Mouse (Mus musculus): ENCODE measurements at regions not wholly inside any gene's neighbourhood (a gene's known extent, or its start where the extent isn't known, plus 50 kb on each side); places are given as distances from the start of the nearest gene placed in this dataset.

DNA sequence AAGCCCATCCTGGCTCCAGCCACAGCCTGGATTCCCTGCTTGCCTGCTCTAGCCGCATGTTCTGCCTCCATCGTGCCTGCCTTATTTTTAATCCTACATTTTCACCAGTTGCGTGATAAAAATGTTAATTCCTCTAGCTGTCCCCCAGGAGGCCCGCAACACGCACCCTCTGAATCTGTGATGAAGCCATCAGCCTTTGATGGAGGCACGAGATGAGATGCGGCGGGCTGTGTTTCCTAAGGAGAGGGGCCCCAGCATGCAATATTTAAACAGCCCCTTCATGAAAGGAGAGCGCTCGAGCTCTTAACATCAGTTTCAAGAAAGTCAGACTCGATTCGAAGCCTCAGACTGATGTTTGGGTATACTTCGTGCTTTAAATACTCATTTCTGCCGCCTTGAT is 76.3 kb downstream of the Nptx2 start:
- no peaks in the 10 kb centered on the region for H3K4me1 ChIP-seq
- H3K4me2 ChIP-seq (replicated peaks), result no peak overlapping the region
- H3K36me3 ChIP-seq, result no peaks in the 10 kb centered on the region
- WGBS, result 82% methylated on average over 14 of the region's 14 CpGs
- ATAC-seq (ENCODE audit: low FRiP score, low read depth), result no peak
- no peak overlapping the region for H3K27ac ChIP-seq
- H3K4me3 ChIP-seq, result no peak overlapping the region
- no peak overlapping the region for H3K9ac ChIP-seq
- 0 out of 2 replicates have a peak, but pooled peaks cover 11% of the 10 kb centered on the region for H3K9me3 ChIP-seq
- H3K27me3 ChIP-seq (replicated peaks), result no peaks in the 10 kb centered on the region

DNA sequence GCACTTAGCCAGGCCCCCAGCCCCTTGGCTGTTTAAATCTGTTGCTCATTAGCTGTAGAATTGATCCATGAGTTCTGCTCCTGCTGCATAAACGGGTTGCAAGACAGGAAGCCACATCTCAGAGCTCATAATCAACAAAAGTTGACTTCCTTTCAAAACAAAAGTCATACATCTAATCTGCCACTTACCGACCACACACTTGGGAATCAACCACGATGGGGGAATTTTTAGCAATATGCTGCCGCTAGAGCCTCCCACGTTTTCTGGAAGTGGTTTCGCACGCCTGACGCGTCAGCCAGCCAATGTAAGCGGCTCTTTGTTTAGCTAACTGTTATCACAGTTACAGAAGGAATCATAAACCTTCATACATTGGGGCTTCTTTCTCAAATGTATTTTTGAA is 77.7 kb downstream of the Nptx2 start:
- H3K4me3 ChIP-seq, result no peak overlapping the region
- no peaks in the 10 kb centered on the region for H3K4me1 ChIP-seq
- no peak overlapping the region for H3K9ac ChIP-seq
- no peak overlapping the region for H3K27ac ChIP-seq
- H3K9me3 ChIP-seq, result 0 out of 2 replicates have a peak, but pooled peaks cover 11% of the 10 kb centered on the region
- 84% methylated on average over 10 of the region's 10 CpGs for WGBS
- no peaks in the 10 kb centered on the region for H3K27me3 ChIP-seq (replicated peaks)
- no peaks in the 10 kb centered on the region for H3K36me3 ChIP-seq
- H3K4me2 ChIP-seq (replicated peaks), result no peak overlapping the region
- ATAC-seq (ENCODE audit: low FRiP score, low read depth), result no peak

DNA sequence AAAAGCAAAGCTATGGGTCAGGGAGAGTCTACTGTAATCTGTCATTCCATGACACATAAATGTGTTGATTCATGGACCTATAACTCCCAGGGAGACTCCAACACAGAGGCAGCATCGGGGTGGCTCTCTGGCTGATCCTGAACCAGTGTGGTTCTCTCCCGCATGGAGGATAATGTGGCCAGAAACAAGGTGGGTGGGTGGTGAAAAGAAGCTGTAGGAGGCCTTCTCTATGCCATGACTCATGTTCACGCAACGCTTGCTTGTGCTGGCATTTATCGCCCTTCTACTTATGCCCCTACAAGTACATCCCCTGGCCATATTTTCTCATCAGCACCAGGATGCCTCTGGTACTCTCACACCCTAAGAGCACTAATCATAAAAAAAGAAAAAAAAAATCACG is 86.6 kb downstream of the Nptx2 start:
- WGBS, result 83% methylated on average over 6 of the region's 6 CpGs
- no peaks in the 10 kb centered on the region for H3K27me3 ChIP-seq (replicated peaks)
- ATAC-seq (ENCODE audit: low FRiP score, low read depth), result no peak
- no peak overlapping the region for H3K4me2 ChIP-seq (replicated peaks)
- no peak overlapping the region for H3K4me3 ChIP-seq
- H3K9ac ChIP-seq, result no peak overlapping the region
- H3K9me3 ChIP-seq, result no peaks in the 10 kb centered on the region
- H3K4me1 ChIP-seq, result no peaks in the 10 kb centered on the region
- H3K36me3 ChIP-seq, result no peaks in the 10 kb centered on the region
- H3K27ac ChIP-seq, result no peak overlapping the region

DNA sequence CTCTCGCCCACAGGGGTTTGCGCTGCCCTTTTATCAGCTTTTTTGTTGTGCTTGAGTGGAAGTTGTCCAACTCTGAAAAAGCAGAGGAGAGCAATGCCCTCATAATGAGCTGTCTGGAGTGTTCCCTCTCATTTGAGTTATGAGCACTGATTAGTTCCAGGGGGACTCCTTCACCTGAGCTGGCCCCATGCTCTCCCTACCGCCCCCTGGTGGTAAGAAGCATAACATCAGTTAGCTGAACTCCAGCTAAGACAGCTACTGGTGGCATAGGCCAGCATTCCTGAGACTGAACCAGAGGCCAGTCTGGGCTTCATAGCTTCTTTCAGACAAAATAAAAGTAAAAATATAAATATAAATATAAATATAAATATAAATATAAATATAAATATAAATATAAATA is 92.9 kb downstream of the Nptx2 start:
- 64% methylated on average over 3 of the region's 3 CpGs for WGBS
- no peak for ATAC-seq (ENCODE audit: low FRiP score, low read depth)
- H3K27me3 ChIP-seq (replicated peaks), result no peaks in the 10 kb centered on the region
- no peak overlapping the region for H3K4me2 ChIP-seq (replicated peaks)
- H3K9ac ChIP-seq, result no peak overlapping the region
- no peaks in the 10 kb centered on the region for H3K4me1 ChIP-seq
- H3K4me3 ChIP-seq, result no peak overlapping the region
- no peak overlapping the region for H3K27ac ChIP-seq
- no peaks in the 10 kb centered on the region for H3K36me3 ChIP-seq
- no peaks in the 10 kb centered on the region for H3K9me3 ChIP-seq

DNA sequence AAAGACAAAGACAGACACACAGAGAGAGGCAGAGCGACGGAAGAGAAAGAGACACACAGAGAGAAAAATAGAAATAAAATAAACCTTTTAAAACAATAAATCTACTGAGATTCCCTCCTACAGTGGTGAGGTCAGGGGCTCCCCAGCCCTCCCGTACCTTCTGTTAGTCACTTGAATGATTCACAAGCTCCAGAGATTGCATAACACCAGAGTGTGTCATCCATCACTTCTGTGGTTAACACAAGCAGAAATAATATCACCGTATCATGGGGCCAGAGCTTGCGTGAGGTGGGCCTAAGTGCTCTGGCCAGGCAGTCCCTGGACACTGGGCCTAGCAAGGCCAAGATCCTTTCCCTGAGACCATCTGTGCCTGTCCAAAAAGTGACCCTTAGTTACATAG is 93.9 kb downstream of the Nptx2 start:
- H3K36me3 ChIP-seq, result no peaks in the 10 kb centered on the region
- no peak for ATAC-seq (ENCODE audit: low FRiP score, low read depth)
- no peak overlapping the region for H3K4me3 ChIP-seq
- WGBS, result 85% methylated on average over 5 of the region's 5 CpGs
- no peaks in the 10 kb centered on the region for H3K9me3 ChIP-seq
- no peaks in the 10 kb centered on the region for H3K4me1 ChIP-seq
- H3K4me2 ChIP-seq (replicated peaks), result no peak overlapping the region
- no peak overlapping the region for H3K27ac ChIP-seq
- H3K9ac ChIP-seq, result no peak overlapping the region
- no peaks in the 10 kb centered on the region for H3K27me3 ChIP-seq (replicated peaks)

DNA sequence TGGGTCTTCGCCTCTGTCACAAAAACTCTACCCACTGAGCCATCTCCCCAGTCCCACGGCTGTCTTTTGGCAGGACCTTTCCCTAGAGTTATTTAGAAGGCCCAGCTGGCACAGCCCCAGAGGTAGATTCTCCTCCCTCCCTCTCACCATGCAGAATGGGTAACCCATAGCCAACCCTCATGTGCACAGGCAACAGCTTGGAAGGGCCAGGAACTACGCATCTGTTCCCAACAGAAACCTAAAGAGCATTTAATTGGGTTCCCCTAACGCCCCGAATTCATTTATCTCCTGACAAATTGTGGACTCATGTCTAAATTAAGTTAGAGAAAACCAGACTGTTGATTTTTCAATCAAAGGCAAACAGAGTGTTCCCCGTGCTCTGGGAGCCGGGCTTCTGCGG is 97.1 kb downstream of the Nptx2 start:
- H3K27ac ChIP-seq, result no peak overlapping the region
- no peak overlapping the region for H3K9ac ChIP-seq
- ATAC-seq (ENCODE audit: low FRiP score, low read depth), result no peak

DNA sequence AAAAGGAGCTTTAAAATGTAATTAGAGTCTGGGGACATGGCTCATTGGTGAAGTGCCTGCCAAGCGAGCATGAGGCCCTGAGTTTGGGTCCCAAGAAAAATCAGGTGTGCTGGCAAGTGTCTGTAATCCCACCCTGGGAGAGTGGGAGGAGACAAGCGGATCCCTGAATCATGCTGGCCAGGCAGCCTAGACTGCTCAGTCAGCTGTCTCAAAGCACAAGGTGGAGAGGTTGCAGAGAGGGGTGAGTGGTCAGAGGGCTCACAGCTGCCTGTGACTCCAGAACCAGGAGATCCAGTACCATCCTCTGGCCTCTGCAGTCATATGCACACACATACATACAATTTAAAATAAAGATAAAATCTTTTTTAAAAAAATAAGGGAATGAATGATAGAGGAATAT is 97.7 kb downstream of the Nptx2 start:
- WGBS, result 45% methylated on average over 2 of the region's 2 CpGs
- Histone ChIP-seq H3K4me1 (peaks cover 12% of the 10 kb centered on the region; the same call in 1 of the 2 replicates), H3K27me3 (replicated peaks) (no peaks in the 10 kb centered on the region), H3K36me3 (no peaks in the 10 kb centered on the region), H3K9ac (no peak overlapping the region), H3K27ac (no peak overlapping the region), H3K4me2 (replicated peaks) (no peak overlapping the region), H3K4me3 (no peak overlapping the region), H3K9me3 (no peaks in the 10 kb centered on the region)
- ATAC-seq (ENCODE audit: low FRiP score, low read depth), result no peak

More for the DNA sequence above, 97.1 kb downstream of the Nptx2 start:
- 80% methylated on average over 8 of the region's 8 CpGs for WGBS
- H3K4me3 ChIP-seq, result no peak overlapping the region
- H3K4me2 ChIP-seq (replicated peaks), result no peak overlapping the region
- no peaks in the 10 kb centered on the region for H3K36me3 ChIP-seq
- H3K4me1 ChIP-seq, result peaks cover 10% of the 10 kb centered on the region; the same call in 1 of the 2 replicates
- H3K9me3 ChIP-seq, result no peaks in the 10 kb centered on the region
- no peaks in the 10 kb centered on the region for H3K27me3 ChIP-seq (replicated peaks)

DNA sequence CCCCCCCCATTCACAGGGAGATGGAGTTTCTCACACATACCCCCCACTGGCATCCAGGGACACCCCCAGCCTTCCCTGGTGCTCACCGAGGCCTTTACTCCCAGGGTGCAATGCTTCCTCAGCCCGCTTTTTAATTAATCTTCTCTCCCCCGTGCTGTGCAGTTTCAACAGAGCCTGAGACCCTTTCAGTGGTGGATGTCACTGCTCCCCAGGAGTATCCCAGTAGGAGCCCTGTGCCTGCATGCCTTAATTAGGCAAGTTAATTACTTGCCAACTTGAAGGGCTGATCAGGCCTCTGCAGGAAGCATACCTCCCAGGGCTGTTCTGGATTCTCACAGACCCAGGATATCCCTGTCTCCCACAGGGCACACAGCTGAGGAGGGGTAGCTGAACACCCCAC is 99.7 kb downstream of the Nptx2 start:
- no peak overlapping the region for H3K9ac ChIP-seq
- 13% methylated on average over 3 of the region's 3 CpGs for WGBS
- H3K36me3 ChIP-seq, result no peaks in the 10 kb centered on the region
- no peak overlapping the region for H3K27ac ChIP-seq
- no peak overlapping the region for H3K4me3 ChIP-seq
- no peaks in the 10 kb centered on the region for H3K27me3 ChIP-seq (replicated peaks)
- peaks cover 12% of the 10 kb centered on the region; the same call in 1 of the 2 replicates for H3K4me1 ChIP-seq
- 0 out of 2 replicates have a peak, but pooled peaks have one; percentile 25 for ATAC-seq (ENCODE audit: low FRiP score, low read depth)
- H3K9me3 ChIP-seq, result no peaks in the 10 kb centered on the region
- H3K4me2 ChIP-seq (replicated peaks), result no peak overlapping the region

DNA sequence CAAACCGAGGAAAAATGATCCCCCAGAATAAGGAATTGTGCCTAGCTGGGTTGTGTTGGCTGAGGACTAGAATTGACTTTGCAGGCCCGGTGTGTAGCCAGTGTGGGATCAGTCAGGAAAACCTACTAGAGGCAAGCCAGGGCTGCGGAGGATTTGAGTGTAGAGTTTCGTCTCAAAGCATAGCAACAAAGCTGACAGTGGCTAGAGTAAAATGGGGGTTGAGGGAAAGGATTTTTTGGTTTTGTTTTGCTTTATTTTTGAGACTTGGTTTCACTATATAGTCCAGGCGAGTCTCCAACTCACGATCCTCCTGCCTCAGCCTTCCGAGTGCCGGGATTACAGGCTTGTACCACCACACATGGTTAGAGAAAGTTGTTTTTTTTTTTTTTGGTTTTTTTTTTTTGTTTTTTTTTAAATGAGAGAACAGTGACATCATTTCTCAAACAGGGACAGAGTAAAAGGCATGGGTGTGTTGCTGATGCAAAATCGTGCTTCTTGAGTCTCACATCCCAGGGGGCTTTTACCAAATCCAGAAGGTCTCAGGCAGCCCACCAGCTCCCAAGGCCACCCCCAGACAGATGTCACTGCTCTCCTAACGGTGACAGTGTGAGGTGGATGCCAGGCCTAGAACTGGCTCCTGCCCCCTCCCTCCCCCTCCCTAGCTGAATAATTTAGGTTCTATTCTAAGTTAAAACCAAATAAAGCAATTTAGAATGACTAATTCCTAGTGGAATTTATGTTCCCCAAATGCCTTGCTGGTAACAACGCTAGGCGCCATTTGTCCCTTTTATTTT is 101.8 kb downstream of the Nptx2 start:
- Histone ChIP-seq H3K4me1 (peaks cover 12% of the 10 kb centered on the region; the same call in 1 of the 2 replicates), H3K9me3 (no peaks in the 10 kb centered on the region), H3K4me2 (replicated peaks) (no peak overlapping the region), H3K9ac (no peak overlapping the region), H3K27me3 (replicated peaks) (no peaks in the 10 kb centered on the region), H3K4me3 (no peak overlapping the region), H3K36me3 (no peaks in the 10 kb centered on the region), H3K27ac (no peak overlapping the region)
- ATAC-seq (ENCODE audit: low FRiP score, low read depth), result no peak
- WGBS, result 78% methylated on average over 12 of the region's 12 CpGs

DNA sequence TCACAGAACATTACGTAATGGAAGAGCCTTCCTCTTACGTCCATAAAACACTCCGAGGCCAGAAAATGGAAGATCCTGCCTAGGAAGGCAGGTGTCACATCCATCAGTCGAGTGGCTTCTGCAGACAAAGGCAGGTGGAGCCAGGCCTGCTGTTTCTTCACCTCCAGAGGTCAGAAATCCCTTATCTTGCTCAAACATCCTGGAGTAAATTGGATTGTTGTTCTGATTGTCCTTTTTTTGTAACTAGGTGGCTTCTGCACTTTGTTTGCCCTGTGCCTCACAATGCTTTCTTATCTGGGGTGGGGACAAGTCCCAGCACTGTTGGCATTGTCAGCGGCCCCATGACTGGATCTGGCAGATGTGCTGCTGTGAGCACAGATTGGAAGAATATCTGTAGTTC is 106.5 kb downstream of the Nptx2 start:
- Histone ChIP-seq H3K36me3 (no peaks in the 10 kb centered on the region), H3K9me3 (no peaks in the 10 kb centered on the region), H3K27ac (no peak overlapping the region), H3K9ac (no peak overlapping the region), H3K4me1 (0 out of 2 replicates have a peak, but pooled peaks cover 2% of the 10 kb centered on the region), H3K27me3 (replicated peaks) (no peaks in the 10 kb centered on the region), H3K4me2 (replicated peaks) (no peak overlapping the region), H3K4me3 (no peak overlapping the region)
- ATAC-seq (ENCODE audit: low FRiP score, low read depth), result no peak
- WGBS, result 70% methylated on average over 5 of the region's 5 CpGs

DNA sequence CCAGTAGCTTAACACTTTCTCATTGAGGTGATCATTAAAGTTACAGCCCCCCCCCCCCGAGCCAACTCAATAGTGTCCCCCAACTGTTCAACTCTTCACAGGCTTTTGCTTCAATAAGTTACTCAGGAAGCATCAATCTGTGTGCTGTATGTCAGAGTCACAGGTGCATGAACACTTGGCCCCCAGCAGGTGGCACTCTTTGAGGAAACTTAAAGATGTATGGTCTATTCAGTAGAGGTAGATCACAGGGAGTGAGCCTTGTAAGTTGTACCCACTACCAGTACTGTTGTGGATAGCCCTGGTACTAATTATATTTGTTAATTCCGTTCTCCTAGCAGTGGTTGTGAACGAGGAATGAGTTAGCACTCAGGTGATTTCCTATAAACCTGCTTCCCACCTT is 99.6 kb downstream of the Tmem130 start:
- Histone ChIP-seq H3K4me1 (no peaks in the 10 kb centered on the region), H3K9me3 (no peaks in the 10 kb centered on the region), H3K27me3 (replicated peaks) (no peaks in the 10 kb centered on the region), H3K36me3 (no peaks in the 10 kb centered on the region), H3K4me3 (no peak overlapping the region), H3K4me2 (replicated peaks) (no peak overlapping the region), H3K27ac (no peak overlapping the region), H3K9ac (no peak overlapping the region)
- no peak for ATAC-seq (ENCODE audit: low FRiP score, low read depth)
- WGBS, result 80% methylated on average over 3 of the region's 3 CpGs

DNA sequence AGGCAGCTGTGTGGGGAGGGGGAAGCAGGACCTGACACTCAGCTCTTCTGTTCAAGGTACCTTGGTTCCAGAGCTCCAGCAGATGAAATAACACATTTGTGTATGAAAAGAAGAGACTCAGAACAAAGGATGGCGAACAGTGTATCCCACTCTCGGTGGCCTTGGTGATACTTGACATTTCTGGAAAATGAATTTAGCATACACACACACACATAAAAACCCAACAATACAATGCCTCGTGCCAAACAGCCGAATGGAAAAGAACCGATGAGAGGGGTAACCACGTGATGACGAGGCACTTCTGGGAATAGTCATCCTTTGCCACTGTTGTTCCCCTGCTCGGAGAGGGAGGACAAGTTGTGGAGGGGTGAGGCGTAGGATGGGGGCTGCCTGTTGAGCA is 97.6 kb downstream of the Tmem130 start:
- 90% methylated on average over 9 of the region's 9 CpGs for WGBS
- no peak for ATAC-seq (ENCODE audit: low FRiP score, low read depth)
- no peak overlapping the region for H3K27ac ChIP-seq

More for the DNA sequence above, 97.6 kb downstream of the Tmem130 start:
- H3K9me3 ChIP-seq, result no peaks in the 10 kb centered on the region
- H3K4me1 ChIP-seq, result no peaks in the 10 kb centered on the region
- H3K36me3 ChIP-seq, result no peaks in the 10 kb centered on the region
- H3K4me2 ChIP-seq (replicated peaks), result no peak overlapping the region
- no peaks in the 10 kb centered on the region for H3K27me3 ChIP-seq (replicated peaks)
- no peak overlapping the region for H3K9ac ChIP-seq
- no peak overlapping the region for H3K4me3 ChIP-seq

All from neural tube, embryonic 12.5 days (tissue).